Comparison of ENCODE assay signal across 11 mouse cellular contexts in genomic region chr12:51666708-51667430, GRCm38 (mm10). TPM values are rescaled to one million over a fixed set of nuclear protein-coding genes. Genes with fewer than 3 reads are reported as not detected.
DNase-seq lines count a peak whose midpoint lies in the region; ATAC-seq and TF ChIP-seq lines count a peak whose summit lies in the region.
"Had no signal": no experiment of that assay in that cellular context is flagged by ENCODE, and none has a peak within 500 bp of the region (broad histone marks: within the 10 kb centered on the region; RNA-seq: fewer than 3 reads in every experiment).

No protein-coding gene starts in this region.

- no peaks in the 10 kb centered on the region for H3K36me3 ChIP-seq in liver, adult 2 months (ENCODE audit: control insufficient read depth, insufficient read depth, low read length)
- H3K36me3 ChIP-seq in liver, embryonic 12.5 days = no peaks in the 10 kb centered on the region
- no peaks in the 10 kb centered on the region for H3K36me3 ChIP-seq in neural tube, embryonic 15.5 days
- H3K36me3 ChIP-seq: stomach, embryonic 15.5 days had no signal

- no peak for TF ChIP-seq CTCF in liver, adult 2 months (IDR thresholded peaks at IDR 0.05; ENCODE audit: low read depth, low read length)

- no peak for ATAC-seq in liver, embryonic 12.5 days
- ATAC-seq in CD4-positive, CD25-positive, alpha-beta regulatory T cell, adult 4 months = peak; percentile 75
- ATAC-seq in megakaryocyte, adult 5-6 weeks (ENCODE audit: poor library complexity, severe bottlenecking) = peak; percentile 59
- ATAC-seq in neural tube, embryonic 15.5 days (ENCODE audit: low FRiP score) = no peak

- H3K27me3 ChIP-seq in liver, adult 2 months (ENCODE audit: control insufficient read depth, insufficient read depth, low read length) = no peaks in the 10 kb centered on the region
- H3K27me3 ChIP-seq in liver, embryonic 12.5 days (replicated peaks) = no peaks in the 10 kb centered on the region
- no peaks in the 10 kb centered on the region for H3K27me3 ChIP-seq in neural tube, embryonic 15.5 days (replicated peaks)
- H3K27me3 ChIP-seq: stomach, embryonic 15.5 days had no signal

- H3K4me2 ChIP-seq in liver, embryonic 12.5 days = no peak overlapping the region
- no peak overlapping the region for H3K4me2 ChIP-seq in neural tube, embryonic 15.5 days
- H3K4me2 ChIP-seq: stomach, embryonic 15.5 days had no signal

- H3K4me1 ChIP-seq in liver, adult 2 months (ENCODE audit: control insufficient read depth, insufficient read depth, low read length) = peaks cover 19% of the 10 kb centered on the region
- H3K4me1 ChIP-seq in liver, embryonic 12.5 days = peaks cover 37% of the 10 kb centered on the region
- peaks cover 9% of the 10 kb centered on the region; the same call in 1 of the 2 replicates for H3K4me1 ChIP-seq in neural tube, embryonic 15.5 days
- H3K4me1 ChIP-seq: stomach, embryonic 15.5 days had no signal

- H3K9ac ChIP-seq in liver, adult 2 months (ENCODE audit: low read depth, low read length) = no peak overlapping the region
- H3K9ac ChIP-seq in liver, embryonic 12.5 days = no peak overlapping the region
- no peak overlapping the region for H3K9ac ChIP-seq in neural tube, embryonic 15.5 days (replicated peaks)
- H3K9ac ChIP-seq: stomach, embryonic 15.5 days had no signal

- peak; percentile 72 for DNase-seq in liver, adult 2 months (ENCODE audit: extremely low read depth, low read depth, low spot score)
- DNase-seq in Muller cell, postnatal 12 days (ENCODE audit: inconsistent ontology term) = peak; percentile 19
- DNase-seq in layer of hippocampus, adult 9-11 months = no peak
- DNase-seq in right cerebral cortex, postnatal 36 days (ENCODE audit: low spot score in 2 of 2) = no peak
- DNase-seq: cerebellum, adult 11 months; left cerebral cortex, postnatal 4 days had no signal

- H3K79me2 ChIP-seq in liver, adult 2 months (ENCODE audit: control insufficient read depth, insufficient read depth, low read length) = peaks cover 30% of the 10 kb centered on the region; the same call in 1 of the 2 replicates

- peak overlapping the region; percentile 15; the same call in 1 of the 2 replicates for H3K27ac ChIP-seq in liver, adult 2 months (replicated peaks; ENCODE audit: insufficient read depth, low read depth, low read length)
- H3K27ac ChIP-seq in liver, embryonic 12.5 days = no peak overlapping the region
- no peak overlapping the region for H3K27ac ChIP-seq in neural tube, embryonic 15.5 days (replicated peaks)
- H3K27ac ChIP-seq: stomach, embryonic 15.5 days had no signal

- no peak overlapping the region for H3K4me3 ChIP-seq in liver, adult 2 months (ENCODE audit: insufficient read depth, low read depth, low read length)
- no peak overlapping the region for H3K4me3 ChIP-seq in liver, embryonic 12.5 days
- H3K4me3 ChIP-seq in neural tube, embryonic 15.5 days (replicated peaks) = no peak overlapping the region
- H3K4me3 ChIP-seq: stomach, embryonic 15.5 days had no signal

- WGBS in liver, adult 2 months = 19% methylated on average over 4 of the region's 4 CpGs
- 70% methylated on average over 4 of the region's 4 CpGs for WGBS in liver, embryonic 12.5 days (ENCODE audit: insufficient replicate concordance)
- WGBS in neural tube, embryonic 15.5 days = 73% methylated on average over 4 of the region's 4 CpGs

- no peak for TF ChIP-seq POLR2A in liver, adult 2 months (IDR thresholded peaks at IDR 0.05; ENCODE audit: extremely low read depth, insufficient read depth, low read length)

- H3K9me3 ChIP-seq in liver, embryonic 12.5 days (replicated peaks) = no peaks in the 10 kb centered on the region
- H3K9me3 ChIP-seq in neural tube, embryonic 15.5 days (replicated peaks) = no peaks in the 10 kb centered on the region
- H3K9me3 ChIP-seq: stomach, embryonic 15.5 days had no signal

RNA-seq across cellular contexts. Expression of gene Ap4s1, which starts 24.0 kb away (rescaled TPM):
- total RNA-seq in liver, adult 2 months (2014; rRNA removed) = 15.3 and 20.3 TPM in 2 replicates
- 3.3 and 4.4 TPM in 2 replicates for polyA plus RNA-seq in liver, adult 2 months (2012; rRNA removed)
- 17.2 and 17.7 TPM in 2 replicates for polyA plus RNA-seq in liver, embryonic 12.5 days (2016; fragmentation: Nextera tagmentation; extraction: Ambion mirVana)
- 10 to 100 TPM; 10.9 to 19.7 TPM for polyA plus RNA-seq in CD4-positive, CD25-positive, alpha-beta regulatory T cell, adult 4 months (2017; shearing (Covaris generic))
- total RNA-seq in megakaryocyte, adult 5-6 weeks (2015) = 40.4 and 41.6 TPM in 2 replicates
- total RNA-seq in megakaryocyte, adult 5-6 weeks (2017) = 27.2 and 33.9 TPM in 2 replicates
- 49.4 and 58.2 TPM in 2 replicates for polyA plus RNA-seq in neural tube, embryonic 15.5 days (2015; fragmentation: Nextera tagmentation; extraction: Ambion mirVana)

RNA-seq across cellular contexts. Expression of gene Strn3, which starts 24.8 kb away (rescaled TPM):
- 31.2 and 33.7 TPM in 2 replicates for total RNA-seq in liver, adult 2 months (2014; rRNA removed)
- polyA plus RNA-seq in liver, adult 2 months (2012; rRNA removed) = 6.8 and 7.3 TPM in 2 replicates
- 27.3 and 28.3 TPM in 2 replicates for polyA plus RNA-seq in liver, embryonic 12.5 days (2016; fragmentation: Nextera tagmentation; extraction: Ambion mirVana)
- 10 to 100 TPM; 21.7 to 31.7 TPM for polyA plus RNA-seq in CD4-positive, CD25-positive, alpha-beta regulatory T cell, adult 4 months (2017; shearing (Covaris generic))
- total RNA-seq in megakaryocyte, adult 5-6 weeks (2015) = 28.1 and 31.0 TPM in 2 replicates
- total RNA-seq in megakaryocyte, adult 5-6 weeks (2017) = 49.2 and 59.5 TPM in 2 replicates
- polyA plus RNA-seq in neural tube, embryonic 15.5 days (2015; fragmentation: Nextera tagmentation; extraction: Ambion mirVana) = 34.4 and 34.7 TPM in 2 replicates

Comparison
In these comparisons a context has a peak if more than half of its experiments do, and no peak if none do; other contexts are left out.
1. DNase-seq: peak in liver, adult 2 months (single experiment) and Muller cell, postnatal 12 days (single experiment); none in layer of hippocampus, adult 9-11 months (single experiment) and right cerebral cortex, postnatal 36 days (0 of 2).
2. ATAC-seq: peak in CD4-positive, CD25-positive, alpha-beta regulatory T cell, adult 4 months (single experiment) and megakaryocyte, adult 5-6 weeks (single experiment); none in liver, embryonic 12.5 days (single experiment) and neural tube, embryonic 15.5 days (single experiment).